Mouse (Mus musculus) hematopoietic stem cell, adult 5-6 weeks (primary cell): ENCODE results near the gene Mrpl43. TPM values are rescaled to one million over a fixed set of nuclear protein-coding genes. Genes with fewer than 3 reads are reported as not detected.

Experiments
- ATAC-seq, 2 experiments: fragments of 125-278 bp in 1 of 2; replicated peaks in 1 of 2; 2 replicates each; pipeline ENCODE4 v1.8.0; 2016 to 2017; ENCODE audit warnings: inconsistent platforms in 2 of 2, mild to moderate bottlenecking in 2 of 2, moderate number of reproducible peaks in 2 of 2, low read depth in 1 of 2, moderate TSS enrichment in 1 of 2; ENCODE audit not compliant: low FRiP score in 2 of 2, poor library complexity in 2 of 2, severe bottlenecking in 2 of 2, insufficient read depth in 1 of 2, low TSS enrichment in 1 of 2
- total RNA-seq: library from RNA; stranded (forward); fragments of 172-1452, 232-1000 nt; gene quantifications from 2 replicates; pipeline ENCODE4 v1.2.3, GENCODE M21; 2017

The Mrpl43 gene
- total RNA-seq, 1 experiment from 2014 or later = 14.6 TPM

- ATAC-seq = peak; percentile 18 to 22; a peak in 3 of 4 replicates
These were observed 9.5 kb upstream of the Mrpl43 start for GRCm38 (mm10) chr19:45015518-45016281.

GRCm38 (mm10) chr19:45014981-45015402 lies 8.8 kb upstream of the Mrpl43 start:
- no peak for ATAC-seq

DNA sequence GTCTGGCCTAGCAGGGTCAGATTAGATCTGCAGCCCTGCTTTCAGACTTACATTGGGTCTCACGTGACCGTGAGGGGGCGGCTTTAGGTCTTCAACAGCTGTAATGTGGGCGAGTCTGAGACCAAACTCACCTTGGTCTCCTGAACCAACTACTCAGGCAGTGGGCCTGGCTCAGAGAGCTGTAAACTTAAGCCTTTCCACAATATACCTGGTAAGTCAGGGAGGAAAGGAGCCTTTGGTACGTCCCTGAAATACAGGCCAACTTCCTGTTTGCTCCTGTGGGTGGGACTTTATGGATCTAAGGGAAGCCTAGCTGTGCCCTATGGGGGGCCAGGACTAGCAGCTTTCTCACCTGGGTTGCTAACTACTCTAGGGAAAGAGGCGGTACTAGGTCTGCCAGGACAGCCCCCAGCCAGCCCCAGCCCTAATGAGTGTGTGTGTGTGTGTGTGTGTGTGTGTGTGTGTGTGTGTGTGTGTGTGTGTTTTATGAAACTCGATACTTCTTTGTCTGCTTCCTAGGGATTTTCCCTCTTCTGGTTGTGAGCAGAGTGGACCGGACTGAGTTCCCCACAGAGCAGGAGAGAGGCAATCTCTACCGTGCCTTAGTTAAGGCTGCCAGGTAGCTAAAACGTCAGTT lies 8.2 kb upstream of the Mrpl43 start, which contains the start of gene Lzts2:
Gene Lzts2 (plus strand): TSS at position 80 of the 637 bp plus-strand sequence.
- no peak for ATAC-seq

DNA sequence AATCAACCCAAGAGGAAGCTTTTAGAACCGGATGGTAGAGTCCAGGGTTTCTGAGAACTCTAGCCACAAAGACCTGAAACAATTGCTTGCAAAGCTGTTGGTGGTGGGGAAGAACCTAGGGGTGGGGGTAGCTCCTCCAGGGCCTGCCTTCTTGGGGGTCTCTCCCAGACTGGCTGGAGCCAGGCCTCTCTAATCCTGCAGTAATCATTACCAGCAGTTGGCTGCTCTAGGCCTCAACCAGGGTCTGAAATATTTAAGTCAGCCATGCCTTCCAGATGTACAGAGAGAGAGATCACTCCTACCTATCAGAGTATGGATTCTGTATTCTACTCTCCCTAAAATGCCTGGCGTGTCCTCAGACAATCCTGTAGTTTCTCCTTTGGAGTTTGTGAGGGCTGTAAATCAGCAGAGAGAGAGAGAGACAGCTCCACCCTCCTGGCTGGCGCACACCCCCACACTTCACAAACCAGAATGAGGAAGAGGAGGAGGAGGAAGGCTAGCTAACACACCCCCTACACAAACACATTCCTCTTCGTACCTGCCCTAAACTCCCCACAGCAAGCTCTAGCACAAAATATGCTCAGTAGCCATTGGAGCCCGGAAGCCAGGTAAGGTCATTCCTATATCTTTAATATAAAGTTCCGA lies 7.5 kb upstream of the Mrpl43 start:
- ATAC-seq = no peak

- no peak for ATAC-seq
These were observed 6.4 kb upstream of the Mrpl43 start for GRCm38 (mm10) chr19:45012636-45013035.

GRCm38 (mm10) chr19:45012219-45012618 lies 6.0 kb upstream of the Mrpl43 start:
- no peak for ATAC-seq

DNA sequence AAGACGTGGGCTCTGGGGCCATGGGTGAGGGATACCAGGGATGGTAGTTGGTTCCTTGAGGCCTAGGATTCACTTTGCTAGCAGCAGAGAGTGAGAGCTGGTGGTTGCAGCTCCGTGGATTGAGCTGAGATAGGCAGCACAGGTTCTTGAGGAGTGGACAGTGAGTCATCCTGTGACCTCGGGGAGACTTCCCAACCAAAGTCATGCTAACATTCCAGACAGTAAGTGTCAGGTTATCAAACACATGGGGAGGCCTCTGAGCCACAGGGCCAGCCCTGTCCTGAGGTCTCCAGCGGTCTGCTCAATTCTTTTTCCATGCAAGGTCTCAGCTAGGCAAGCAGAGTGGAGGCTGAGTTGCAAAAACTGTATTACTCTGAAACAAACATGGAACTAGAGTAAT lies 4.4 kb upstream of the Mrpl43 start:
- ATAC-seq = no peak

DNA sequence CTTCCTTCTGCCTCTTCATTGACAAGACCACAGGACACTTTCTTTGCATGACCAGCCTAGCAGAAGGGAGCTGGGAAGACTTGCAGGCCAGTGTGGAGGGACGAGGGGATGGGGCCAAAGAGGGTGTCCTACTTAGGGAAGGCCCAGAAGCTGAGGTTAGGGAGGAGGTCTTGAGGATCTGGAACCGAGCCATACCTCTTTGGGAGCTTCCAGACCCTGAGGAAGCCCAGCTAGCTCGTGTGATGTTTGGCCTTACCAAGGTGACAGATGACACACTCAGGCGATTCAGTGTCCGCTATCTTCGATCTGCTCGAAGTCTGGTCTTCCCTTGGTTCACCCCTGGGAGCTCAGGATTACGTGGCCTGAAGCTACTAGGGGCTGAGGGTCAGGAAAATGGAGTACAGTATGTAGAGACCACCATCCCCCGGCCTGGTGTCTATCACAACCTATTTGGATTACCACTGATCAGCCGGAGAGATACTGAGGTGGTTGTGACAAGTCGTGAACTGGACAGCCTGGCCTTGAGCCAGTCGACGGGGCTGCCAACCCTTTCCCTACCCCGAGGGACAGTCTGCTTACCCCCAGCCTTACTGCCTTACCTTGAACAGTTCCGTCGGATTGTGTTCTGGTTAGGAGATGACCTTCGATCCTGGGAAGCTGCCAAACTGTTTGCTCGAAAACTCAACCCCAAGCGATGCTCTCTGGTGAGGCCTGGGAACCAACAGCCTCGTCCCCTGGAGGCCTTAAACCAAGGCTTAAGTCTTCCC lies 1.4 kb upstream of the Mrpl43 start:
- no peak for ATAC-seq

- no peak for ATAC-seq
These were observed 779 bp upstream of the Mrpl43 start for GRCm38 (mm10) chr19:45007021-45007420.

DNA sequence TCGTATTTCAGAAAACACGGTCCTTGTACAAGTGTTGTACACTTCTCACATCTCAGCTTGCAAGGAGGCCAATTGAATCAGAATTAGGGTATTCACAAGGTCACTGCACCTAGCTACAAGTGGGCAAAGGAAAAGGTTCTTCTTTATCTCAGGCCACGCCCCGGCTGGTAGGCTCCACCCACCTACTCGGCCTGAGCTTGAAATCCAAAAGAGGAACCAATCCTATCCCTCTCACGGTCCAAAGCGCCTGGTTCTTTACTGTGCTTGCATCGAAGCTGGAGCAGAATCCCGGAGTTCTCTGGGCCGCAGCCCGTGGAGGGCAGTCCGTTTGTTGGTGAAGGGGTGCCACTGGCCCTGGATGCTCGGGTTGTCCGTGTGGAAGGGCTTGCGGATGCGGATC lies 798 bp downstream of the Mrpl43 start, which contains the start of gene Twnk:
Gene Twnk (plus strand): TSS at position 220 of the 400 bp plus-strand sequence.
- peak; percentile 73 to 76 for ATAC-seq

GRCm38 (mm10) chr19:45003740-45004516 lies 2.3 kb downstream of the Mrpl43 start:
- no peak for ATAC-seq

DNA sequence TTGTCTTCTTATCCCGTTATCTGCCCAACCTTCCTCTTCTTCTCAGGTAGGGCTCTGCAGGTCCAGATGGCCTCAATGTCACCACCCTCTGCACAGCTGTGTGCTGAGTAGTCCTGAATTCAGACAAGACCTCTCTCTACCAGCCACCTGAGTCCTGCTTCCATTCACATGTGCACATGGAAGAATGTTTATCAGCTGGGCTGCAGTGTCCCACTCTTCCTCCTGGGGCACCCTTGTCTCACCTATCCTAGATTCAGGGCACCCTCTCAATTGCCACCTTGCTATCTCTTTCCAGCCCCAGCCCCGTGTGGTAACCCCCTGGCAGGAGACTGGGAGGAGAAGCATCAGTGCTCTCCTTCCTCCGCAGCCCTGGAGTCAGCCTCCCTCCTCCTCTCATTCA lies 3.9 kb downstream of the Mrpl43 start:
- no peak for ATAC-seq

DNA sequence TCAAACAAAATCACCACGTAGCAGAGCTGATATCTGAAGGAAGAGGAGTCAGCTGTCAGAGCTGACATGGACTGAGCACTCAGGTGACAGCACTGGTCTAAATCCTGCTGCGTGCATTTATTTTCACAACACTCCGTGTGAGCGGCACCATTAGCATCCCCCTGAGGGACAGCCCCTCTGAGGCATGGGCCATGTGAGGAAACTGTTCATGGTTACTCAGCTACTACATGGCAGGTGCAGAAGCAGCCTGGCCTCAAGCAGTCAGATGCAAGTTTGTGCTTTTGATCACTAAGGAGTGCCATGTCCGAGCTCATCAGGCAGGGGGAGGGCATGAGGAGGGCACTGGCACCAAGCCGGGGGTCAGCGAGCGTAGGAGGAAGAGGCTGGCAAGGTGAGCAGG lies 6.6 kb downstream of the Mrpl43 start:
- no peak for ATAC-seq

DNA sequence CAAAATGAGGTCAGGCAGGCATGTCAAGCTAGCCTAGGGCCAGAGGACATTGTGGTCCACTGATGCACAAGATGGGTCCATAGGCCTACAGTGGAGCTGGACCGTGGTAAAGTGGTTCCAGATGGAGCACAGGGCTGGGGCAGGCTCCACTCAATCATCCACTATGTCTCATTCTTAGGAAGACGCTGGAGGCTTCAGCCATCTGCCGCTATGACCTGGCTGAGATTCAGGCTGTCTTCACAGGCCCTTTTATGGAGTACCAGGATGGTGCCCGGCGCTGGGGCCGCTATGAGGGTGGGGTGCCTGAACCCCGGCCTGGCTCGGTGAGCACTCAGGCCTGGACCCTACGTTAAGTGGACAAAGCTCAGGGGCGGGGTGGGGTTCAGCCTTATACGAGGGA lies 8.5 kb downstream of the Mrpl43 start:
- ATAC-seq = no peak

DNA sequence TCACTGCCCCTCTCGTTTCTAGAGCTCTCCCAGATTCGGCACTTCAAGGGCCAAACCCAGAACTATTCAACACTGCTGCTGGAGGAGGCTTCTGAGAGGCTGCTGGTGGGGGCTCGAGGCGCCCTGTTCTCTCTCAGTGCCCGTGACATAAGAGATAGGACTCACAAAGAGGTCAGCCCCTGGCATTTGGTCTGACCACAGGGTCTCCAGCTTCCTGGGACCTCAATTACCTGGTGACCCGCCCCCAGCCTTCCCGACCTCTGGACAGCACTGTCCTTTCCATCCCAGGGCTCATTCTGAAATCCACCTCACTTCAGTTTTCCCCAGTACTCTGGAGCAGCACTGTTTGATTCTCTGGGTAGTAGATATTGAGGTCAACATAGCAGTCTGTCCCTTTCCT lies 13.5 kb downstream of the Mrpl43 start:
- no peak for ATAC-seq

- ATAC-seq = no peak
These were observed 14.0 kb downstream of the Mrpl43 start for GRCm38 (mm10) chr19:44992246-44992645.

GRCm38 (mm10) chr19:44991031-44991430 lies 15.2 kb downstream of the Mrpl43 start:
- ATAC-seq = no peak
